Mouse (Mus musculus): ENCODE results near the gene Zswim3. TPM values are rescaled to one million over a fixed set of nuclear protein-coding genes. Genes with fewer than 3 reads are reported as not detected.
A peak's percentile ranks its signal among the peaks of the same experiment; 100 is the strongest.

Gene Zswim3
- polyA plus RNA-seq, 1 experiment from 2014 or later, result 8.9 TPM

GRCm38 (mm10) chr2:164786388-164786885, 18.5 kb upstream of the Zswim3 start:
- Histone ChIP-seq H3K9ac (ENCODE audit: low read length) (peak overlapping the region; percentile 69), H3K9me3 (ENCODE audit: control insufficient read depth, low read length) (no peaks in the 10 kb centered on the region), H3K36me3 (ENCODE audit: control insufficient read depth, insufficient read depth, low read length) (peaks cover 22% of the 10 kb centered on the region), H3K27me3 (replicated peaks; ENCODE audit: control insufficient read depth, insufficient read depth, low read length) (no peaks in the 10 kb centered on the region), H3K4me3 (ENCODE audit: low read depth, low read length) (peak overlapping the region; percentile 70), H3K4me2 (ENCODE audit: low read length) (peak overlapping the region; percentile 81), H3K27ac (ENCODE audit: low read depth) (peak overlapping the region; percentile 87), H3K4me1 (replicated peaks; ENCODE audit: control insufficient read depth, insufficient read depth, low read length) (peaks cover 13% of the 10 kb centered on the region)
- ATAC-seq (replicated peaks; ENCODE audit: low FRiP score, low TSS enrichment, low read depth), result peak; percentile 9
- DNase-seq (ENCODE audit: low spot score), result no peak
- WGBS, result 5% methylated on average over 15 of the region's 15 CpGs

DNA sequence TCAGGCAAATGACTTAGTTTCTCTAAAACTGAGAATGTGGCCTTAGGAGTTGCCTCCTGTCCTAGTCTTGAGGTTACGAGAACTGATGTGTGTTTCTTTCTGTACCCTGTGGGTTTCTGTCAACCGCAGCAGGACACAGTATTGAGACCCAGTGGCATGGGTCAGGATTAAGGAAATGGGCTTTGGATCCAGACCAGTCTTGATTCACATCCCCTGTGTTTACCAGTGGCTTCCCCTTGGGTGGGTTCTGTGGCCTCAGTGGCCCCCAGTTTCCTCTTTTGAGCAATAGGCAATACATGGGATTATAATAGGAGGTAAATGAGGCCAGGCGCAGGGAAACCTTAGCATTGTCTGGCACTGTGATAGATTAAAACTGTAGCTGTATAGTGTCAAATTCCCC, 17.9 kb upstream of the Zswim3 start:
- H3K9ac ChIP-seq (ENCODE audit: low read length), result no peak overlapping the region; the same call in 1 of the 2 replicates
- H3K27ac ChIP-seq (ENCODE audit: low read depth), result no peak overlapping the region

GRCm38 (mm10) chr2:164787779-164788178, 17.1 kb upstream of the Zswim3 start:
- Histone ChIP-seq H3K9me3 (ENCODE audit: control insufficient read depth, low read length) (no peaks in the 10 kb centered on the region), H3K27ac (ENCODE audit: low read depth) (no peak overlapping the region), H3K4me2 (ENCODE audit: low read length) (no peak overlapping the region), H3K4me3 (ENCODE audit: low read depth, low read length) (no peak overlapping the region), H3K36me3 (ENCODE audit: control insufficient read depth, insufficient read depth, low read length) (peaks cover 35% of the 10 kb centered on the region), H3K4me1 (replicated peaks; ENCODE audit: control insufficient read depth, insufficient read depth, low read length) (peaks cover 13% of the 10 kb centered on the region), H3K27me3 (replicated peaks; ENCODE audit: control insufficient read depth, insufficient read depth, low read length) (no peaks in the 10 kb centered on the region), H3K9ac (ENCODE audit: low read length) (no peak overlapping the region)
- WGBS, result 85% methylated on average over 10 of the region's 10 CpGs
- ATAC-seq (replicated peaks; ENCODE audit: low FRiP score, low TSS enrichment, low read depth) (no peak), DNase-seq (ENCODE audit: low spot score) (no peak)

More for the DNA sequence above, 17.9 kb upstream of the Zswim3 start:
- peaks cover 28% of the 10 kb centered on the region for H3K36me3 ChIP-seq (ENCODE audit: control insufficient read depth, insufficient read depth, low read length)
- WGBS, result 83% methylated on average over 3 of the region's 3 CpGs
- peak overlapping the region; percentile 70 for H3K4me3 ChIP-seq (ENCODE audit: low read depth, low read length)
- H3K4me2 ChIP-seq (ENCODE audit: low read length), result peak overlapping the region; percentile 81
- no peak for DNase-seq (ENCODE audit: low spot score)
- no peaks in the 10 kb centered on the region for H3K27me3 ChIP-seq (replicated peaks; ENCODE audit: control insufficient read depth, insufficient read depth, low read length)
- peaks cover 13% of the 10 kb centered on the region for H3K4me1 ChIP-seq (replicated peaks; ENCODE audit: control insufficient read depth, insufficient read depth, low read length)
- no peak for ATAC-seq (replicated peaks; ENCODE audit: low FRiP score, low TSS enrichment, low read depth)
- H3K9me3 ChIP-seq (ENCODE audit: control insufficient read depth, low read length), result no peaks in the 10 kb centered on the region

- Histone ChIP-seq H3K4me3 (ENCODE audit: low read depth, low read length) (no peak overlapping the region), H3K36me3 (ENCODE audit: control insufficient read depth, insufficient read depth, low read length) (peaks cover 41% of the 10 kb centered on the region), H3K27me3 (replicated peaks; ENCODE audit: control insufficient read depth, insufficient read depth, low read length) (no peaks in the 10 kb centered on the region), H3K9ac (ENCODE audit: low read length) (no peak overlapping the region), H3K4me1 (replicated peaks; ENCODE audit: control insufficient read depth, insufficient read depth, low read length) (peaks cover 13% of the 10 kb centered on the region), H3K27ac (ENCODE audit: low read depth) (no peak overlapping the region), H3K4me2 (ENCODE audit: low read length) (no peak overlapping the region), H3K9me3 (ENCODE audit: control insufficient read depth, low read length) (no peaks in the 10 kb centered on the region)
- WGBS, result 51% methylated on average over 4 of the region's 4 CpGs
- ATAC-seq (replicated peaks; ENCODE audit: low FRiP score, low TSS enrichment, low read depth) (no peak), DNase-seq (ENCODE audit: low spot score) (no peak)
Measured at GRCm38 (mm10) chr2:164788411-164788810, 16.5 kb upstream of the Zswim3 start.

GRCm38 (mm10) chr2:164790451-164790850, 14.4 kb upstream of the Zswim3 start:
- Histone ChIP-seq H3K36me3 (ENCODE audit: control insufficient read depth, insufficient read depth, low read length) (peaks cover 57% of the 10 kb centered on the region), H3K4me1 (replicated peaks; ENCODE audit: control insufficient read depth, insufficient read depth, low read length) (peaks cover 8% of the 10 kb centered on the region), H3K9me3 (ENCODE audit: control insufficient read depth, low read length) (no peaks in the 10 kb centered on the region), H3K4me3 (ENCODE audit: low read depth, low read length) (no peak overlapping the region), H3K27me3 (replicated peaks; ENCODE audit: control insufficient read depth, insufficient read depth, low read length) (no peaks in the 10 kb centered on the region), H3K27ac (ENCODE audit: low read depth) (no peak overlapping the region), H3K4me2 (ENCODE audit: low read length) (no peak overlapping the region), H3K9ac (ENCODE audit: low read length) (no peak overlapping the region)
- ATAC-seq (replicated peaks; ENCODE audit: low FRiP score, low TSS enrichment, low read depth) (no peak), DNase-seq (ENCODE audit: low spot score) (no peak)
- 71% methylated on average over 4 of the region's 4 CpGs for WGBS

GRCm38 (mm10) chr2:164791841-164792261, 13.0 kb upstream of the Zswim3 start:
- H3K9me3 ChIP-seq (ENCODE audit: control insufficient read depth, low read length), result no peaks in the 10 kb centered on the region
- peaks cover 71% of the 10 kb centered on the region for H3K36me3 ChIP-seq (ENCODE audit: control insufficient read depth, insufficient read depth, low read length)
- no peak overlapping the region for H3K4me3 ChIP-seq (ENCODE audit: low read depth, low read length)
- peaks cover 4% of the 10 kb centered on the region for H3K4me1 ChIP-seq (replicated peaks; ENCODE audit: control insufficient read depth, insufficient read depth, low read length)
- 91% methylated on average over 18 of the region's 18 CpGs for WGBS
- no peak overlapping the region for H3K27ac ChIP-seq (ENCODE audit: low read depth)
- no peaks in the 10 kb centered on the region for H3K27me3 ChIP-seq (replicated peaks; ENCODE audit: control insufficient read depth, insufficient read depth, low read length)
- no peak for ATAC-seq (replicated peaks; ENCODE audit: low FRiP score, low TSS enrichment, low read depth)
- H3K9ac ChIP-seq (ENCODE audit: low read length), result no peak overlapping the region
- DNase-seq (ENCODE audit: low spot score), result no peak
- no peak overlapping the region for H3K4me2 ChIP-seq (ENCODE audit: low read length)

- no peak for DNase-seq (ENCODE audit: low spot score)
- Histone ChIP-seq H3K9me3 (ENCODE audit: control insufficient read depth, low read length) (no peaks in the 10 kb centered on the region), H3K9ac (ENCODE audit: low read length) (no peak overlapping the region), H3K27ac (ENCODE audit: low read depth) (no peak overlapping the region), H3K4me1 (replicated peaks; ENCODE audit: control insufficient read depth, insufficient read depth, low read length) (no peaks in the 10 kb centered on the region), H3K36me3 (ENCODE audit: control insufficient read depth, insufficient read depth, low read length) (peaks cover 73% of the 10 kb centered on the region), H3K27me3 (replicated peaks; ENCODE audit: control insufficient read depth, insufficient read depth, low read length) (no peaks in the 10 kb centered on the region), H3K4me3 (ENCODE audit: low read depth, low read length) (no peak overlapping the region), H3K4me2 (ENCODE audit: low read length) (no peak overlapping the region)
- ATAC-seq (replicated peaks; ENCODE audit: low FRiP score, low TSS enrichment, low read depth), result no peak
- 90% methylated on average over 12 of the region's 12 CpGs for WGBS
Measured at GRCm38 (mm10) chr2:164792400-164793190, 12.3 kb upstream of the Zswim3 start.

DNA sequence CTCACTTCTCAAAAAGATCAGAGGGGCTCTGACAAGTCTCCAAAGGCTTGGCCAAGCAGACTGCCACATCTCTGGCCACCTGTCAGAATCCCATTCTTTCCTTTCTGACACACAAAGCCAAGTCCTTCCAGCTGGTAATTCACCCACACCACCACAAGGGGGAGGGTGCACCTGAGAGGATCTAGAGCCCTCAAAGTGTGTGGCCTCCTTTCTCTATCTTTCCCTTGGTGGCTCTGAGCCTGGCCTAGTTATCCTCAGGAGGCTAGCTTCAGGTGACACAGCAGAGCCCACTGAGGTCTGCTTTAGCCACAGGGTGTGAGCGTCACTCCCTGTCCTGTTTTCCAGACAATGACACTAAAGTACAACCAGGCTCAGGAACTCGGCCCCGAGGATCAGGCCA, 11.7 kb upstream of the Zswim3 start:
- 75% methylated on average over 3 of the region's 3 CpGs for WGBS
- DNase-seq (ENCODE audit: low spot score), result peak; percentile 74
- Histone ChIP-seq H3K27me3 (replicated peaks; ENCODE audit: control insufficient read depth, insufficient read depth, low read length) (no peaks in the 10 kb centered on the region), H3K4me1 (replicated peaks; ENCODE audit: control insufficient read depth, insufficient read depth, low read length) (no peaks in the 10 kb centered on the region), H3K27ac (ENCODE audit: low read depth) (no peak overlapping the region), H3K36me3 (ENCODE audit: control insufficient read depth, insufficient read depth, low read length) (peaks cover 78% of the 10 kb centered on the region), H3K9ac (ENCODE audit: low read length) (no peak overlapping the region), H3K9me3 (ENCODE audit: control insufficient read depth, low read length) (no peaks in the 10 kb centered on the region), H3K4me2 (ENCODE audit: low read length) (no peak overlapping the region), H3K4me3 (ENCODE audit: low read depth, low read length) (no peak overlapping the region)
- ATAC-seq (replicated peaks; ENCODE audit: low FRiP score, low TSS enrichment, low read depth), result no peak

- no peaks in the 10 kb centered on the region for H3K4me1 ChIP-seq (replicated peaks; ENCODE audit: control insufficient read depth, insufficient read depth, low read length)
- peaks cover 79% of the 10 kb centered on the region for H3K36me3 ChIP-seq (ENCODE audit: control insufficient read depth, insufficient read depth, low read length)
- WGBS, result 94% methylated on average over 2 of the region's 2 CpGs
- no peak overlapping the region for H3K9ac ChIP-seq (ENCODE audit: low read length)
- no peaks in the 10 kb centered on the region for H3K27me3 ChIP-seq (replicated peaks; ENCODE audit: control insufficient read depth, insufficient read depth, low read length)
- H3K9me3 ChIP-seq (ENCODE audit: control insufficient read depth, low read length), result no peaks in the 10 kb centered on the region
- DNase-seq (ENCODE audit: low spot score) (no peak), ATAC-seq (replicated peaks; ENCODE audit: low FRiP score, low TSS enrichment, low read depth) (no peak)
- no peak overlapping the region for H3K27ac ChIP-seq (ENCODE audit: low read depth)
- no peak overlapping the region for H3K4me2 ChIP-seq (ENCODE audit: low read length)
- no peak overlapping the region for H3K4me3 ChIP-seq (ENCODE audit: low read depth, low read length)
Measured at GRCm38 (mm10) chr2:164793772-164794171, 11.1 kb upstream of the Zswim3 start.

Measured in intestine, embryonic 14.5 days (tissue).